Mouse (Mus musculus) heart, postnatal 10 days (tissue): ENCODE data around the gene Iars. TPM values are rescaled to one million over a fixed set of nuclear protein-coding genes. Genes with fewer than 3 reads are reported as not detected.
"Not testable (repeated sequence)": the region's sequence is repeated elsewhere in the genome, so short reads cannot be mapped to it uniquely, and the experiment has no call there.

Experiments used
- DNase-seq, 2 experiments: peaks; one replicate each; pipeline ENCODE4 v3.0.0; 2021
- intact Hi-C: fragments of 180-260 bp; cut with DNase I; formaldehyde crosslinking; loops from one replicate; pipeline ENCODE4 v1.15.1; 2025
- total RNA-seq, 2 experiments: library from RNA; stranded (reverse); gene quantifications; 2 replicates each; pipeline ENCODE4 v1.2.3; 2021

Iars gene
- total RNA-seq, 2 experiments from 2014 or later = 60.2 to 66.8 TPM

- intact Hi-C loops = no loop called here
Observed at GRCm38 (mm10) chr13:49719310-49719709, 37.4 kb downstream of the Iars start.

GRCm38 (mm10) chr13:49736430-49736829 lies 54.5 kb downstream of the Iars start:
- intact Hi-C loops = no loop called here
- DNase-seq = no peak

More at GRCm38 (mm10) chr13:49719310-49719709, 37.4 kb downstream of the Iars start:
- DNase-seq = no peak

GRCm38 (mm10) chr13:49738011-49738410 lies 56.1 kb downstream of the Iars start:
- no peak for DNase-seq
- intact Hi-C loops = no loop called here

- intact Hi-C loops = no loop called here
- DNase-seq = no peak
Observed at GRCm38 (mm10) chr13:49741285-49742040, 59.6 kb downstream of the Iars start.

- intact Hi-C loops = no loop called here
- DNase-seq = no peak
Observed at GRCm38 (mm10) chr13:49756591-49756990, 74.7 kb downstream of the Iars start.

GRCm38 (mm10) chr13:49757966-49758365 lies 76.1 kb downstream of the Iars start:
- DNase-seq = no peak
- intact Hi-C loops = no loop called here

GRCm38 (mm10) chr13:49760675-49761074 lies 78.8 kb downstream of the Iars start:
- no peak for DNase-seq
- intact Hi-C loops = no loop called here

- intact Hi-C loops = no loop called here
Observed at GRCm38 (mm10) chr13:49762208-49762607, 80.3 kb downstream of the Iars start.

GRCm38 (mm10) chr13:49765306-49765705 lies 83.4 kb downstream of the Iars start:
- intact Hi-C loops = no loop called here
- no peak for DNase-seq

More at GRCm38 (mm10) chr13:49762208-49762607, 80.3 kb downstream of the Iars start:
- DNase-seq = no peak

- DNase-seq = no peak
- intact Hi-C loops = no loop called here
Observed at GRCm38 (mm10) chr13:49766269-49766668, 84.4 kb downstream of the Iars start.

- no peak for DNase-seq
- intact Hi-C loops = no loop called here
Observed at GRCm38 (mm10) chr13:49768048-49768447, 86.1 kb downstream of the Iars start.

GRCm38 (mm10) chr13:49769111-49769510 lies 87.2 kb downstream of the Iars start:
- no peak for DNase-seq
- intact Hi-C loops = no loop called here

GRCm38 (mm10) chr13:49771536-49771935 lies 89.6 kb downstream of the Iars start:
- DNase-seq, intact Hi-C loops: not testable (repeated sequence)

Other genes with a start within 250 kb of the Iars start
- 1 to 10 TPM; 1.6 TPM for gene Tes3-ps, start 188.8 kb upstream of the Iars start, total RNA-seq
- gene Ecm2, start 177.3 kb upstream of the Iars start, total RNA-seq = 10 to 100 TPM; 20.1 to 20.6 TPM
- gene Aspn, start 137.7 kb upstream of the Iars start, total RNA-seq = 100 to 1,000 TPM in 1 of 2 experiments, 10 to 100 TPM in 1; 89.0 to 113 TPM
- gene Omd, start 99.6 kb upstream of the Iars start, total RNA-seq = 1 to 10 TPM; 1.1 to 1.4 TPM
- 10 to 100 TPM; 75.4 to 78.8 TPM for gene Ogn, start 74.1 kb upstream of the Iars start, total RNA-seq
- 1 to 10 TPM; 5.9 to 6.9 TPM for gene Cenpp, start 29.3 kb upstream of the Iars start, total RNA-seq
- gene Nol8, start 29.0 kb upstream of the Iars start, total RNA-seq = 10 to 100 TPM; 13.2 to 17.7 TPM
- under 1 TPM; 0.43 to 0.89 TPM for gene Gm30302, start 116.9 kb downstream of the Iars start, total RNA-seq